Mouse (Mus musculus): Measurements from ENCODE around the gene Btbd8. TPM values are rescaled to one million over a fixed set of nuclear protein-coding genes. Genes with fewer than 3 reads are reported as not detected.

Gene Btbd8
- polyA plus RNA-seq, 2 experiments: 4.8 to 6.3 TPM

GRCm38 (mm10) chr5:107547955-107548354 is 110.2 kb downstream of the Btbd8 start:
- Histone ChIP-seq H3K4me1 (ENCODE audit: control insufficient read depth, insufficient read depth, low read length) (no peaks in the 10 kb centered on the region), H3K27me3 (ENCODE audit: control insufficient read depth, insufficient read depth, low read length) (no peaks in the 10 kb centered on the region), H3K9ac (ENCODE audit: low read depth, low read length, severe bottlenecking) (no peak overlapping the region), H3K27ac (replicated peaks; ENCODE audit: low read depth, low read length) (no peak overlapping the region), H3K4me2 (replicated peaks; ENCODE audit: low read depth, low read length, severe bottlenecking) (no peak overlapping the region), H3K4me3 (replicated peaks; ENCODE audit: low read length) (no peak overlapping the region), H3K9me3 (ENCODE audit: control insufficient read depth, low read length) (no peaks in the 10 kb centered on the region), H3K36me3 (ENCODE audit: control insufficient read depth, insufficient read depth, low read length) (peaks cover 25% of the 10 kb centered on the region)
- ATAC-seq (ENCODE audit: low FRiP score, low read depth) (no peak), DNase-seq (ENCODE audit: low spot score) (no peak)
- no peak for TF ChIP-seq POLR2A (IDR thresholded peaks at IDR 0.05; ENCODE audit: borderline replicate concordance, extremely low read depth, insufficient read depth, insufficient read length)
- 84% methylated on average over 3 of the region's 3 CpGs for WGBS

GRCm38 (mm10) chr5:107548444-107548843 is 110.6 kb downstream of the Btbd8 start:
- no peak overlapping the region for H3K4me2 ChIP-seq (replicated peaks; ENCODE audit: low read depth, low read length, severe bottlenecking)
- H3K9ac ChIP-seq (ENCODE audit: low read depth, low read length, severe bottlenecking): no peak overlapping the region
- no peaks in the 10 kb centered on the region for H3K27me3 ChIP-seq (ENCODE audit: control insufficient read depth, insufficient read depth, low read length)
- H3K4me3 ChIP-seq (replicated peaks; ENCODE audit: low read length): no peak overlapping the region
- ATAC-seq (ENCODE audit: low FRiP score, low read depth) (no peak), DNase-seq (ENCODE audit: low spot score) (no peak)
- no peak for TF ChIP-seq POLR2A (IDR thresholded peaks at IDR 0.05; ENCODE audit: borderline replicate concordance, extremely low read depth, insufficient read depth, insufficient read length)
- H3K9me3 ChIP-seq (ENCODE audit: control insufficient read depth, low read length): no peaks in the 10 kb centered on the region
- WGBS: 87% methylated on average over 3 of the region's 3 CpGs
- no peak overlapping the region for H3K27ac ChIP-seq (replicated peaks; ENCODE audit: low read depth, low read length)
- H3K36me3 ChIP-seq (ENCODE audit: control insufficient read depth, insufficient read depth, low read length): peaks cover 28% of the 10 kb centered on the region
- H3K4me1 ChIP-seq (ENCODE audit: control insufficient read depth, insufficient read depth, low read length): no peaks in the 10 kb centered on the region

- Histone ChIP-seq H3K9me3 (ENCODE audit: control insufficient read depth, low read length) (no peaks in the 10 kb centered on the region), H3K4me1 (ENCODE audit: control insufficient read depth, insufficient read depth, low read length) (no peaks in the 10 kb centered on the region), H3K36me3 (ENCODE audit: control insufficient read depth, insufficient read depth, low read length) (peaks cover 59% of the 10 kb centered on the region), H3K4me2 (replicated peaks; ENCODE audit: low read depth, low read length, severe bottlenecking) (no peak overlapping the region), H3K27me3 (ENCODE audit: control insufficient read depth, insufficient read depth, low read length) (no peaks in the 10 kb centered on the region), H3K4me3 (replicated peaks; ENCODE audit: low read length) (no peak overlapping the region), H3K9ac (ENCODE audit: low read depth, low read length, severe bottlenecking) (no peak overlapping the region), H3K27ac (replicated peaks; ENCODE audit: low read depth, low read length) (no peak overlapping the region)
- 50% methylated on average over 5 of the region's 5 CpGs for WGBS
- no peak for DNase-seq (ENCODE audit: low spot score)
- no peak for TF ChIP-seq POLR2A (IDR thresholded peaks at IDR 0.05; ENCODE audit: borderline replicate concordance, extremely low read depth, insufficient read depth, insufficient read length)
- no peak for ATAC-seq (ENCODE audit: low FRiP score, low read depth)
These were observed 116.5 kb downstream of the Btbd8 start for GRCm38 (mm10) chr5:107554336-107554735.

- DNase-seq (ENCODE audit: low spot score) (no peak), ATAC-seq (ENCODE audit: low FRiP score, low read depth) (no peak)
- Histone ChIP-seq H3K4me2 (replicated peaks; ENCODE audit: low read depth, low read length, severe bottlenecking) (no peak overlapping the region), H3K27ac (replicated peaks; ENCODE audit: low read depth, low read length) (no peak overlapping the region), H3K4me3 (replicated peaks; ENCODE audit: low read length) (no peak overlapping the region), H3K9me3 (ENCODE audit: control insufficient read depth, low read length) (no peaks in the 10 kb centered on the region), H3K36me3 (ENCODE audit: control insufficient read depth, insufficient read depth, low read length) (peaks cover 72% of the 10 kb centered on the region), H3K27me3 (ENCODE audit: control insufficient read depth, insufficient read depth, low read length) (no peaks in the 10 kb centered on the region), H3K9ac (ENCODE audit: low read depth, low read length, severe bottlenecking) (no peak overlapping the region), H3K4me1 (ENCODE audit: control insufficient read depth, insufficient read depth, low read length) (no peaks in the 10 kb centered on the region)
- WGBS: 78% methylated on average over 3 of the region's 3 CpGs
- TF ChIP-seq POLR2A (IDR thresholded peaks at IDR 0.05; ENCODE audit: borderline replicate concordance, extremely low read depth, insufficient read depth, insufficient read length): no peak
These were observed 119.2 kb downstream of the Btbd8 start for GRCm38 (mm10) chr5:107556969-107557368.

Other genes with a start within 250 kb of the Btbd8 start
- 20.7 and 23.2 TPM in 2 replicates for gene Tgfbr3, start 148.4 kb upstream of the Btbd8 start, polyA plus RNA-seq (2012; rRNA removed)
- 29.0 and 29.4 TPM in 2 replicates for gene Tgfbr3, start 148.4 kb upstream of the Btbd8 start, polyA plus RNA-seq (2014; fragmentation: Nextera tagmentation; extraction: Ambion mirVana)
- gene Brdt, start 106.8 kb upstream of the Btbd8 start, polyA plus RNA-seq (2012; rRNA removed): 4.8 and 5.0 TPM in 2 replicates
- gene Brdt, start 106.8 kb upstream of the Btbd8 start, polyA plus RNA-seq (2014; fragmentation: Nextera tagmentation; extraction: Ambion mirVana): 4.3 and 4.5 TPM in 2 replicates
- 2.4 and 2.8 TPM in 2 replicates for gene Ephx4, start 35.3 kb upstream of the Btbd8 start, polyA plus RNA-seq (2012; rRNA removed)
- gene Ephx4, start 35.3 kb upstream of the Btbd8 start, polyA plus RNA-seq (2014; fragmentation: Nextera tagmentation; extraction: Ambion mirVana): 1.8 and 2.4 TPM in 2 replicates
- gene Lpcat2b, start 6.4 kb upstream of the Btbd8 start, polyA plus RNA-seq (2012; rRNA removed): not detected in 2 replicates
- gene Lpcat2b, start 6.4 kb upstream of the Btbd8 start, polyA plus RNA-seq (2014; fragmentation: Nextera tagmentation; extraction: Ambion mirVana): not detected in 2 replicates
- gene Gm42669, start 69.6 kb downstream of the Btbd8 start, polyA plus RNA-seq (2012; rRNA removed): 0.06 and 0.25 TPM in 2 replicates
- 0.64 and 0.78 TPM in 2 replicates for gene Gm42669, start 69.6 kb downstream of the Btbd8 start, polyA plus RNA-seq (2014; fragmentation: Nextera tagmentation; extraction: Ambion mirVana)
- 0.01 and 0.06 TPM in 2 replicates for gene 1700028K03Rik, start 96.7 kb downstream of the Btbd8 start, polyA plus RNA-seq (2012; rRNA removed)
- 0.14 and 0.17 TPM in 2 replicates for gene 1700028K03Rik, start 96.7 kb downstream of the Btbd8 start, polyA plus RNA-seq (2014; fragmentation: Nextera tagmentation; extraction: Ambion mirVana)
- gene Rpap2, start 159.4 kb downstream of the Btbd8 start, polyA plus RNA-seq (2012; rRNA removed): 8.4 and 12.6 TPM in 2 replicates
- gene Rpap2, start 159.4 kb downstream of the Btbd8 start, polyA plus RNA-seq (2014; fragmentation: Nextera tagmentation; extraction: Ambion mirVana): 20.9 and 21.6 TPM in 2 replicates
- gene Glmn, start 159.9 kb downstream of the Btbd8 start, polyA plus RNA-seq (2012; rRNA removed): 12.7 and 19.1 TPM in 2 replicates
- 30.7 and 32.1 TPM in 2 replicates for gene Glmn, start 159.9 kb downstream of the Btbd8 start, polyA plus RNA-seq (2014; fragmentation: Nextera tagmentation; extraction: Ambion mirVana)

Measured in limb, embryonic 14.5 days (tissue).